Mouse (Mus musculus) WW6 (cell line): Measurements from ENCODE around the gene Brdt.

Experiments used
- DNase-seq: peaks from one replicate; pipeline ENCODE4 v3.0.0-alpha.2; 2013; ENCODE audit warnings: low read depth, low spot score

Gene Brdt

GRCm38 (mm10) chr5:107411326-107411725 is 80.4 kb downstream of the Brdt start:
- DNase-seq, result no peak

GRCm38 (mm10) chr5:107412285-107412684 is 81.3 kb downstream of the Brdt start:
- DNase-seq, result no peak

DNA sequence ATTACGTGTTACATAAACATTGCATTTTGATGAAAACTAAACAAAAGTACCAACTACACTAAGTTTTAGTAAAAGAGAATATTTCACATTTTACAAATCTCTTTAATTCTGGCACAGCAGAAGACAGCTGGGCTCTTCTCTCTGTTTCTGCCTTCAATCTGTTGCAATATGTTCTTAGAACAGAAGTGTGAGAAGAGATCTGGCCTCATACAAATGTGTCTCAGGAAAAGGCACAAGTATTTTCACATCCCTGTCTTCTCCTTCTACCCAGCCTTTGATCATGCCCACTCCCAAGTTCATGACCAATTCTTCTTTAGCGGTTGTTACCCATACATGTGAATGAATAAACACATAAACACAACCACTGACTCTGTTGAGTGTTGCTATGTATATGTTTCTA is 84.1 kb downstream of the Brdt start:
- DNase-seq, result no peak

- no peak for DNase-seq
These were observed 90.7 kb downstream of the Brdt start for GRCm38 (mm10) chr5:107421676-107422075.

DNA sequence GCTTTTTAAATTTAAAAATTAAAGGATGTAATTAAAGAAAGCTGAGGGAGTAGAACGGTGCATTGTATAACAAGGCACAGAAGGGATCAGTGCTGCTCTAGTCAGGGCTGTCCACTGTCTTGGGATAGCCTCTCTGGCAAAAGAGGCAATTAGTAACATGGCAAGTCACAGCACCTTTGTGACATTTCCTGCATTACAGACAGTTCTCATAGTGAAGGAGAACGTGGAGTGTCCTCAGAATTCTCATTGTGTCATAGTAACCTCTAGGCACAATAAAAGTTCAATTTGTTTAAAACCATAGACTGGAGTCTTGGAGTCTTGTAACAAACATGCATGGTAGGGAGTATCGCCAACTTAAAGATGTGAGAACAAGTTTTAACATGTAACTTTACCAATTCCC is 100.3 kb downstream of the Brdt start, which contains the start of gene Lpcat2b:
Gene Lpcat2b (plus strand): TSS at position 301 of the 400 bp plus-strand sequence.
- DNase-seq, result no peak

- DNase-seq, result no peak
These were observed 103.0 kb downstream of the Brdt start for GRCm38 (mm10) chr5:107434001-107434400.

- DNase-seq, result no peak
These were observed 105.2 kb downstream of the Brdt start for GRCm38 (mm10) chr5:107436185-107436584.
